Mouse (Mus musculus) liver, adult 2 months (tissue): ENCODE data around the gene Grhl3. TPM values are rescaled to one million over a fixed set of nuclear protein-coding genes. Genes with fewer than 3 reads are reported as not detected.

Experiments
- DNase-seq: peaks from one replicate; pipeline ENCODE4 v3.0.0-alpha.2; 2011; ENCODE audit warnings: low read depth, low spot score; ENCODE audit errors: extremely low read depth
- H3K27ac ChIP-seq: fragments of 200-500 bp; replicated peaks from 2 replicates; pipeline ENCODE4 v1.5.1; 2012; ENCODE audit warnings: low read depth, mild to moderate bottlenecking, control low read depth, inconsistent platforms, low read length; ENCODE audit not compliant: insufficient read depth
- H3K27me3 ChIP-seq: fragments of 200-500 bp; 2 replicates; pipeline ENCODE4 v1.6.1; 2012; ENCODE audit warnings: mild to moderate bottlenecking, moderate library complexity, low read length, inconsistent platforms; ENCODE audit not compliant: control insufficient read depth, insufficient read depth
- H3K36me3 ChIP-seq: fragments of 200-500 bp; 2 replicates; pipeline ENCODE4 v1.6.1; 2012; ENCODE audit warnings: low read length, inconsistent platforms; ENCODE audit not compliant: control insufficient read depth, insufficient read depth
- H3K4me1 ChIP-seq: fragments of 200-500 bp; 2 replicates; pipeline ENCODE4 v1.6.1; 2011; ENCODE audit warnings: low read length; ENCODE audit not compliant: control insufficient read depth, insufficient read depth
- H3K4me3 ChIP-seq: fragments of 200-500 bp; 2 replicates; pipeline ENCODE4 v1.5.1; 2011; ENCODE audit warnings: low read depth, mild to moderate bottlenecking, control low read depth, low read length, moderate library complexity; ENCODE audit not compliant: insufficient read depth
- H3K79me2 ChIP-seq: fragments of 200-500 bp; 2 replicates; pipeline ENCODE4 v1.6.1; 2012; ENCODE audit warnings: inconsistent platforms, mild to moderate bottlenecking, low read length, moderate library complexity; ENCODE audit not compliant: control insufficient read depth, insufficient read depth
- H3K9ac ChIP-seq: fragments of 200-500 bp; 2 replicates; pipeline ENCODE4 v1.6.1; 2012; ENCODE audit warnings: low read depth, mild to moderate bottlenecking, control low read depth, inconsistent platforms, low read length
- CTCF ChIP-seq: fragments of 200-500 bp; IDR thresholded peaks from 2 replicates; pipeline ENCODE4 v1.5.1; 2011; ENCODE audit warnings: low read depth, low read length, control low read depth
- POLR2A ChIP-seq: fragments of 200-500 bp; IDR thresholded peaks from 2 replicates; pipeline ENCODE4 v1.6.1; 2011; ENCODE audit warnings: low read length, control low read depth; ENCODE audit not compliant: insufficient read depth; ENCODE audit errors: extremely low read depth
- whole genome bisulfite sequencing: fragments of 180-500 bp; shearing (Covaris S2); methylation state at CpG from one replicate; pipeline ENCODE4 v1.1.7; 2018; 5-methylcytosine and 5-hydroxymethylcytosine counted together
- polyA plus RNA-seq: library from polyadenylated mRNA; depleted of rRNA; stranded (reverse); fragments of >200 nt; gene quantifications from 2 replicates; pipeline ENCODE4 v1.2.3, GENCODE M21; 2012
- total RNA-seq: library from RNA; depleted of rRNA; stranded (reverse); fragments of >200 nt; gene quantifications from 2 replicates; pipeline ENCODE4 v1.2.3, GENCODE M21; 2014

Grhl3 gene
- total and polyA plus RNA-seq, 2 experiments: 0.04 to 0.09 TPM

DNA sequence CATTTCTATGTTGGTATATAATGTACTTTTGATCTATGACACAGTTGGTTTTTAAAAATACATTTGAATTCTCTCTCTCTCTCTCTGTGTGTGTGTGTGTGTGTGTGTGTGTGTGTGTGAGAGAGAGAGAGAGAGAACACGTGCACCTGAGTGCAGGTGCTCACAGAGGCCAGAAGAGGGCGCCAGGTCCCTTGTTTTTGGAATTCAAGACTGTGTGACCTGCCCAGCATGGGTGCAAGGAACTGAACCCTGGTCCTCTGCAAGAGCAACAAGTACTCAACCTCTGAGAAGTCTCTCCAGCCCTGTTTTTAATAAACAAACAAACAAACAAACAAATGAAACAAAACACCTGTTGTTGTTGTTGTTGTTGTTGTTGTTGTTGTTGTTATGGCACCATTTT is 36.6 kb upstream of the Grhl3 start:
- no peaks in the 10 kb centered on the region for H3K27me3 ChIP-seq
- no peak overlapping the region for H3K27ac ChIP-seq
- no peaks in the 10 kb centered on the region for H3K4me1 ChIP-seq
- DNase-seq: no peak
- H3K4me3 ChIP-seq: no peak overlapping the region
- no peaks in the 10 kb centered on the region for H3K79me2 ChIP-seq
- TF ChIP-seq POLR2A: no peak
- TF ChIP-seq CTCF: 0 out of 2 replicates have a peak, but pooled peaks have one; percentile 1
- no peak overlapping the region for H3K9ac ChIP-seq
- WGBS: 83% methylated on average over 2 of the region's 2 CpGs
- H3K36me3 ChIP-seq: no peaks in the 10 kb centered on the region

DNA sequence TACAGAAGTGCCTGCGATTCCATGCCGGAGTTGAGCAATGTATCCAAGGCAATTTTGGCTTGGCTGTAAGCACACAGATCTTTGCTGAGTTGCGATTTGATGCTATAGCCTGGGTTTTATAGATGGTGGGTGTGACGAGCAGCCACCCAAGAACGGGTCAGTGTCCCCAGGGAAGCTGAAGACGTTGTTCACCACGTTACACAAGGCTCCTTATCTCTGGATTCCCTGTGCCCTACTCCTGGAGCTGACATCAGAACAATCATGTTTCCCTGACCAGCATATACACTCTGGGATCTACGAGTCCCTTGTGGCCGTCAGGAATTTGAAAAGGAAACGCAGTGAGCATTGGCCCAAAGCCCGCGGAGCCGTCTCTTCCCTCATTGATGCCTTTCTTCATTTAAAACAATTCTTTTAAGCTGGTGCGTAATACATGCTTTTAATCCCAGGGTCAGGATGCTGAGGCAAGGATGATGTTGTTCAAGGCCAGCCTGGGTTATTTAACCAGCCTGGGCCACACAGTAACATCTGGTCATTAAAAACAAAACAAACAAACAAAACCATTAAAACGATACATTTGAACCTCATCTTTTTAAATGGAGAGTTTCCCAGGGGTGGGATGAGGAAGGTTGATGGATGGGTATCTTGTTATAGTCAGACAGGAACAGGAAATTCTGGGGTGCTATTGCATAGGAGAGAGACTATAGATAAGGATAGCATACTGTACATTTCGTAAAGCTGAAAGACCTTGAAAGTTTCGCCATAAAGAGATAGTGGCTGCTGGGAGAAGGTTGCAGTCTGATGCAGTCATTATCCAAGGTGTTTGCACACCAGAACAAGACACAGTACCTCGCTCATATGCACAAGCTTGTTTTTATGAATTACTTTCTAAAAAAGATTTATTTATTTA is 34.8 kb upstream of the Grhl3 start:
- H3K79me2 ChIP-seq: no peaks in the 10 kb centered on the region
- no peaks in the 10 kb centered on the region for H3K4me1 ChIP-seq
- no peaks in the 10 kb centered on the region for H3K27me3 ChIP-seq
- 71% methylated on average over 18 of the region's 18 CpGs for WGBS
- H3K4me3 ChIP-seq: no peak overlapping the region
- DNase-seq: no peak
- no peak overlapping the region for H3K27ac ChIP-seq
- no peak overlapping the region for H3K9ac ChIP-seq
- H3K36me3 ChIP-seq: no peaks in the 10 kb centered on the region
- TF ChIP-seq CTCF (no peak), POLR2A (no peak)

DNA sequence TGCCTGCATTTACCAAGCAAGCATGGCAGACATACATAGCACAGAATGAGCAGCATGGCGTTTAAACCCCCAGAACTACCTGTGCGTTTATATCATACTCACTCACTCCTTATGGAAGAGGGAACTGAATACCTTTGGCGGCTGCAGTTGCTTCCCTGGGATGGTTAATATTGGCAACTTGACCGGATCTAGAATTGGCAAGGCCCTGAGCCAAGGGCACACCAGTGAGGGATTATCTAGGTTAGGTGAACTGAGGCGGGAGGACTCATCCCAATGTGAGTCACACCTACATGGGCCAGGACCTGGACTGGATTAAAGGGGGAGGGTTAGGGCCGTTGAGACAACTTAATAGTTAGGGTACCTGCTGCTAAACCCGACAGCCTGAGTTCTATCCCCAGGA is 32.8 kb upstream of the Grhl3 start:
- H3K27ac ChIP-seq: no peak overlapping the region
- TF ChIP-seq CTCF: no peak
- TF ChIP-seq POLR2A: no peak
- DNase-seq: no peak
- no peak overlapping the region for H3K4me3 ChIP-seq
- H3K36me3 ChIP-seq: no peaks in the 10 kb centered on the region
- 85% methylated on average over 7 of the region's 7 CpGs for WGBS
- no peaks in the 10 kb centered on the region for H3K27me3 ChIP-seq
- H3K79me2 ChIP-seq: no peaks in the 10 kb centered on the region
- no peaks in the 10 kb centered on the region for H3K4me1 ChIP-seq
- no peak overlapping the region for H3K9ac ChIP-seq

DNA sequence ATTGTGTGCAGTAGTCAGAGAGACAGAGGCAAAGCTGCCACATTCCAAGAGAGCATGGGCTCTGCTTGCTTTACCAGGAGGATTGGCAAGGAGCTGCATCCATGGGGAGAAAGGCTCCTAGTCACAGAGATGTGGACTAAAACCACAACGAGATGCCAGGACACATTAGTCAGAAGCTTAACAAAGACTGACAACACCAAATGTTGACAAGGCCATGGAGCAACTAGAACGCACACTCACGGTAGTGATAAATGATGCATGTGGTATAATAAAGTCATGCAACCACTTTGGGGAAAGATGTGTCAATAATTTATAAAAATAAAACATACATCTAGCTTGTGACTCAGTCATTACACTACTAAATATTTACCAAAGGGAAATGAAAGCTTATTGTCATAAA is 28.1 kb upstream of the Grhl3 start:
- TF ChIP-seq CTCF: no peak
- TF ChIP-seq POLR2A: no peak

DNA sequence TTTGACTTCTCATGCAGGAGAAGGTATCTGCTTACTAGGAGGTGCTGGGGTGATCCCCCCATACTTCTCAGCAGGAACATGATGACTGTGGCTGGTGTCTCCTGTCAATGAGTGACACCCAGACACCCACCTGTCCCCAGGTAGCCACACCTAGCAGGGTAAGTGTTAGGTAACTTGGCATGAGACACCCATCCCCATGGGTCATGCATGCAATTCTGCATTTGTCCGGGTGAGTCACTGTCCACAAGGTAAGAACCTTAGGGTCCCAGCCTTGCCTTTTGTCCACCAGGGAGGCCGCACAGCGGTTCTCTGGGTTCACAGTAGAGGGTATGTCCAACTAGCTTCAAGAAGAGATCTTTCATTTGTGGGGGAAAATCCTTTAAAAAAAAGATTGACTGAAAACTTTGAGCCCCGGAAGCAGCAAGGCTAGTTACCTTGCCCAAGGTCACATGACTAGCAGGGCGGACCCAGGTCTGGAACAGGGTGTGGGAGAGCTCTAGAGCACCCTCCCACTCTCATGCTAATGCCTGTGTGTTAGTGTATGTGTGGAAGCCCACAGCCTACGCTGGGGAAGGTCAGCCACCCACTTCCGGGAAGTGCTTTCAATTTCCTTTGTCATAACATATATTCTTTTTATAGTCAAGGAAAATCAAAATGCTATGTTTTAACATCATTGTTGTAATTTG is 26.2 kb upstream of the Grhl3 start:
- Histone ChIP-seq H3K27ac (no peak overlapping the region), H3K27me3 (no peaks in the 10 kb centered on the region), H3K9ac (no peak overlapping the region), H3K4me3 (no peak overlapping the region), H3K36me3 (no peaks in the 10 kb centered on the region), H3K79me2 (no peaks in the 10 kb centered on the region), H3K4me1 (no peaks in the 10 kb centered on the region)
- no peak for DNase-seq
- 77% methylated on average over 7 of the region's 7 CpGs for WGBS
- TF ChIP-seq POLR2A (no peak), CTCF (no peak)

More for the DNA sequence above, 28.1 kb upstream of the Grhl3 start:
- H3K27me3 ChIP-seq: no peaks in the 10 kb centered on the region
- H3K4me1 ChIP-seq: no peaks in the 10 kb centered on the region
- 83% methylated on average over 3 of the region's 3 CpGs for WGBS
- DNase-seq: no peak
- H3K9ac ChIP-seq: no peak overlapping the region
- no peak overlapping the region for H3K4me3 ChIP-seq
- H3K36me3 ChIP-seq: no peaks in the 10 kb centered on the region
- H3K27ac ChIP-seq: no peak overlapping the region
- no peaks in the 10 kb centered on the region for H3K79me2 ChIP-seq
